Mouse (Mus musculus): ENCODE results near the gene Fam181a.

Fam181a gene

GRCm38 (mm10) chr12:103332879-103333278, 22.1 kb downstream of the Fam181a start:
- no peaks in the 10 kb centered on the region for H3K36me3 ChIP-seq (ENCODE audit: control insufficient read depth, insufficient read depth, low read length, poor library complexity, severe bottlenecking)
- H3K27me3 ChIP-seq (ENCODE audit: control insufficient read depth, insufficient read depth, low read length, poor library complexity, severe bottlenecking), result no peaks in the 10 kb centered on the region
- DNase-seq (ENCODE audit: low read depth, low spot score), result peak; percentile 73

GRCm38 (mm10) chr12:103333426-103333825, 22.7 kb downstream of the Fam181a start:
- Histone ChIP-seq H3K36me3 (ENCODE audit: control insufficient read depth, insufficient read depth, low read length, poor library complexity, severe bottlenecking) (no peaks in the 10 kb centered on the region), H3K27me3 (ENCODE audit: control insufficient read depth, insufficient read depth, low read length, poor library complexity, severe bottlenecking) (no peaks in the 10 kb centered on the region)
- no peak for DNase-seq (ENCODE audit: low read depth, low spot score)

- Histone ChIP-seq H3K27me3 (ENCODE audit: control insufficient read depth, insufficient read depth, low read length, poor library complexity, severe bottlenecking) (no peaks in the 10 kb centered on the region), H3K36me3 (ENCODE audit: control insufficient read depth, insufficient read depth, low read length, poor library complexity, severe bottlenecking) (no peaks in the 10 kb centered on the region)
- no peak for DNase-seq (ENCODE audit: low read depth, low spot score)
Observed at GRCm38 (mm10) chr12:103336766-103337165, 26.0 kb downstream of the Fam181a start.

DNA sequence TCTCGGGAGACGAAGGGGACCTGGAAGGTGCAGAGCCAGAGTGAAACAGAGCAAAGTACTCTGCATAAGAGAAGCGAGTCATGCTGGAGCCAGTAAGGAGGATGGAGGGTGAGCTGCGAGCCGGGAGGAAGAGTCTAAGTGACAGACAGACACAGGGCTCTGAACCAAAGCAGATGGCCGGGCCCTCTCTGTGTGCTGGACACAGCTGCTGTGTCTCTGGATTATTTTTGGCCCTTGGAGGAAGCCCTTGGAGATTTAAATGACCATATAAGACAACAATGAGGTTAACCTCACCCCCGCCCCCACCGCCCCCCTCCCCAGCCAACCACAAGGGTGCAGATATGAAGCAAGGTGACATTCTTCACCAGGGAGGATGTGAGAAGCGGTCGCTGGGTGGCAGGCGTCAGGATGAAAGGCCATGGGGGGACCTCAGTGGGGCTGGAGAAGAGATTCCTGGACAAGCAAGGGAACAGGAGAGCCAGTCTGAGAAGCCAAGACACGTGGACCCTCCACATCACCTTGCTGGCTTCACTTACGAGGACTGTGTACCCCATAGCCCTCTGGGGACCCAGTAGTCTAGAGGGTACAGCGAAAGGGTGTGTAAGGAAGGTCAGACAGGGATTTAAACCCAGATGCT, 27.5 kb downstream of the Fam181a start:
- DNase-seq (ENCODE audit: low read depth, low spot score), result no peak
- Histone ChIP-seq H3K27me3 (ENCODE audit: control insufficient read depth, insufficient read depth, low read length, poor library complexity, severe bottlenecking) (no peaks in the 10 kb centered on the region), H3K36me3 (ENCODE audit: control insufficient read depth, insufficient read depth, low read length, poor library complexity, severe bottlenecking) (no peaks in the 10 kb centered on the region)

GRCm38 (mm10) chr12:103341212-103341611, 30.4 kb downstream of the Fam181a start:
- Histone ChIP-seq H3K27me3 (ENCODE audit: control insufficient read depth, insufficient read depth, low read length, poor library complexity, severe bottlenecking) (no peaks in the 10 kb centered on the region), H3K36me3 (ENCODE audit: control insufficient read depth, insufficient read depth, low read length, poor library complexity, severe bottlenecking) (no peaks in the 10 kb centered on the region)
- peak; percentile 87 for DNase-seq (ENCODE audit: low read depth, low spot score)

GRCm38 (mm10) chr12:103343456-103343855, 32.7 kb downstream of the Fam181a start:
- peak; percentile 89 for DNase-seq (ENCODE audit: low read depth, low spot score)
- Histone ChIP-seq H3K36me3 (ENCODE audit: control insufficient read depth, insufficient read depth, low read length, poor library complexity, severe bottlenecking) (no peaks in the 10 kb centered on the region), H3K27me3 (ENCODE audit: control insufficient read depth, insufficient read depth, low read length, poor library complexity, severe bottlenecking) (no peaks in the 10 kb centered on the region)

DNA sequence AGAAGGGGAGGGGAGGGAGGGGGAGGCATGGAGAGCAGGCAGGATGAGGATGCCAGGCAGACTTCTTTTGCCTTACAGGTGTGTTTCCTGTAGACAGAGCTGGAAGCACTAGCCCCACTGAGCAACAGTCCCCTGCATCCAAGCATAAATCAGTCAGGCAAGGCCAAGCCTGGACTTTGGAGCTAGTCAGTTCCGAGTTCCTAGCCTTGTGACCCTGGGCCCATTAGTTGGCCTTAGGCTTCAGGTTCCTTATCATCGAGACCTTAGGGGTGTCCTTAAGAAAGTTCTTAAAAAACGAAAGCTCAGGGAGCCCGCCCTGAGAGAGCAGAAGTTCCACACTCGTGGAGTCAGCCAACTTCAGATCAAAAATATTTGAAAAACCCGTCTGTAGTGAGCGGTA, 34.2 kb downstream of the Fam181a start:
- no peaks in the 10 kb centered on the region for H3K36me3 ChIP-seq (ENCODE audit: control insufficient read depth, insufficient read depth, low read length, poor library complexity, severe bottlenecking)
- no peaks in the 10 kb centered on the region for H3K27me3 ChIP-seq (ENCODE audit: control insufficient read depth, insufficient read depth, low read length, poor library complexity, severe bottlenecking)
- no peak for DNase-seq (ENCODE audit: low read depth, low spot score)

DNA sequence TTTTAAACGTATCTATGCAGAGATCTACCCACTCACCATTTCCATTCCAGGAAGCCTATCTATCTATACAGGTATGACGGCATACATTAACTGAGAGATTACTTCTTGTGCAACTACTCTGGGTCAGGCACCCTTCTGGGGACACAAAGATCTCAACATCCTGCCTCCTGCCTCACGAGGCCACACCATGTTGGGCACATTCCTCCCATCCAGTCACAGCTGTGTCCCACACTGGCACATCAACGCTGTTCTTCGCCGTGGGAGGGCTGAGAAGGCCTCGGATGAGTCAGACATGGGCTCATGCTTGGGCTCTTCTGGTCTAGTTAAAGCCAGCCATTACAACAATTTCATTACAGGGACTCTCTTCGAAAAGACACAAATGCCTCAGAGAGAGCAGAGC, 36.2 kb downstream of the Fam181a start:
- H3K36me3 ChIP-seq (ENCODE audit: control insufficient read depth, insufficient read depth, low read length, poor library complexity, severe bottlenecking), result no peaks in the 10 kb centered on the region
- DNase-seq (ENCODE audit: low read depth, low spot score), result no peak
- no peaks in the 10 kb centered on the region for H3K27me3 ChIP-seq (ENCODE audit: control insufficient read depth, insufficient read depth, low read length, poor library complexity, severe bottlenecking)

GRCm38 (mm10) chr12:103347406-103347805, 36.6 kb downstream of the Fam181a start:
- DNase-seq (ENCODE audit: low read depth, low spot score), result peak; percentile 51
- H3K27me3 ChIP-seq (ENCODE audit: control insufficient read depth, insufficient read depth, low read length, poor library complexity, severe bottlenecking), result no peaks in the 10 kb centered on the region

GRCm38 (mm10) chr12:103348506-103348905, 37.7 kb downstream of the Fam181a start:
- DNase-seq (ENCODE audit: low read depth, low spot score), result peak; percentile 93
- Histone ChIP-seq H3K36me3 (ENCODE audit: control insufficient read depth, insufficient read depth, low read length, poor library complexity, severe bottlenecking) (no peaks in the 10 kb centered on the region), H3K27me3 (ENCODE audit: control insufficient read depth, insufficient read depth, low read length, poor library complexity, severe bottlenecking) (no peaks in the 10 kb centered on the region)

More at GRCm38 (mm10) chr12:103347406-103347805, 36.6 kb downstream of the Fam181a start:
- H3K36me3 ChIP-seq (ENCODE audit: control insufficient read depth, insufficient read depth, low read length, poor library complexity, severe bottlenecking), result no peaks in the 10 kb centered on the region

DNA sequence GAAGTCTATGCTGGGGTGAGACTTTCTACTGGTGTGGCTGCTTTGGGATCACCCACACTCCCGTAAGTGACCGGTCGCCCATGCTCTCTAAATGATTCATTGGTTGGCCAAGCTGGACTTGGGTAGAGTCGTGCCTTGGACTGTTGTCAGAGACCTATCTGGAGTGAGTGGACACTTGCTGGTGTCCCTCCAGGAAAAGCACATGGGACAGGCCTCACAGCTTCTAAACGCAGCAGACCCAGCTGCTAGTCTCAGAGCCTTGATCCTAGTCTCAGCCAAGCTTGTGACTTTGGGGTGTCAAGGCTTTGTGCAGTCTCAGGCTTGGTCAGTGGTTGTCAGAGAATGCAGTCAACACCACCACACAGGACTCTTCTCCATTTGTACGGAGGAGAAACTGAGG, 42.0 kb downstream of the Fam181a start:
- Histone ChIP-seq H3K27me3 (ENCODE audit: control insufficient read depth, insufficient read depth, low read length, poor library complexity, severe bottlenecking) (no peaks in the 10 kb centered on the region), H3K36me3 (ENCODE audit: control insufficient read depth, insufficient read depth, low read length, poor library complexity, severe bottlenecking) (no peaks in the 10 kb centered on the region)
- no peak for DNase-seq (ENCODE audit: low read depth, low spot score)

GRCm38 (mm10) chr12:103353538-103353937, 42.8 kb downstream of the Fam181a start:
- Histone ChIP-seq H3K36me3 (ENCODE audit: control insufficient read depth, insufficient read depth, low read length, poor library complexity, severe bottlenecking) (no peaks in the 10 kb centered on the region), H3K27me3 (ENCODE audit: control insufficient read depth, insufficient read depth, low read length, poor library complexity, severe bottlenecking) (no peaks in the 10 kb centered on the region)
- DNase-seq (ENCODE audit: low read depth, low spot score), result peak; percentile 44

DNA sequence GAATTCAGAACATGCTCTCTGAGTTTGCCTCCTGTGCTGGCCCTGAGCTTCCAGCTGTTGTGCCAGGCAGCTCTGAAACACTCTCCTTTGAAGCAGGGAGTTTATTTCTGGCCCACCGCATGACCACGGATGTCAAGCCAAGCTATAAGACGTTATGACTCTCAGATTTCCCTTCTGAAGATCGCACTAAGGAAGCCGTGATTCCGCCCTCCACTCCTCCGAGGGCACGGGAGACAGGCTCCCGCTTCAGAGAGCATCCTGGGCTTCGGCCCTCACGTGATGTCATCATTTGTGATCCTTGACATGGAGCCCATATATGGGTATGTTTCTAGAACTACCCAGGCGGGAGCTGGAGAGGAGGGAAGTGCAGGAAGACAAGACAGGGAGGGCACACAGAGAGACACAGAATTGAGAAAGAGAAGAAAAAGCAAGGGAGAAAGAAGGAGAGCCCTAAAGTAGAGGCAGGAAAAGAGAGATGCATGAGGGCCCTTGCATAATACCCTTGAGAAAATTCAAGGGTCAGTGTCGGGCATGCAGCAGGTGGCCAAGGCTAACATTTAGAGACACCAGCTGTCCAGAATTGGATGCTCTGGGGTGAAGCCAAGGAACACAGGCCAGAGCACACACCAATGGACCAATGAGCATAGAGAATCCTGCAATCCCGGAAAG, 45.1 kb downstream of the Fam181a start, which contains the start of gene Asb2:
Gene Asb2, minus strand, starts transcription at position 256 of the 669 bp plus-strand sequence.
- DNase-seq (ENCODE audit: low read depth, low spot score), result no peak
- Histone ChIP-seq H3K27me3 (ENCODE audit: control insufficient read depth, insufficient read depth, low read length, poor library complexity, severe bottlenecking) (no peaks in the 10 kb centered on the region), H3K36me3 (ENCODE audit: control insufficient read depth, insufficient read depth, low read length, poor library complexity, severe bottlenecking) (no peaks in the 10 kb centered on the region)

GRCm38 (mm10) chr12:103356415-103356748, 45.6 kb downstream of the Fam181a start:
- H3K36me3 ChIP-seq (ENCODE audit: control insufficient read depth, insufficient read depth, low read length, poor library complexity, severe bottlenecking), result no peaks in the 10 kb centered on the region
- H3K27me3 ChIP-seq (ENCODE audit: control insufficient read depth, insufficient read depth, low read length, poor library complexity, severe bottlenecking), result no peaks in the 10 kb centered on the region
- DNase-seq (ENCODE audit: low read depth, low spot score), result no peak

- Histone ChIP-seq H3K27me3 (ENCODE audit: control insufficient read depth, insufficient read depth, low read length, poor library complexity, severe bottlenecking) (no peaks in the 10 kb centered on the region), H3K36me3 (ENCODE audit: control insufficient read depth, insufficient read depth, low read length, poor library complexity, severe bottlenecking) (no peaks in the 10 kb centered on the region)
- DNase-seq (ENCODE audit: low read depth, low spot score), result no peak
Observed at GRCm38 (mm10) chr12:103358216-103358615, 47.4 kb downstream of the Fam181a start.

All from splenic B cell, adult 2 months (primary cell).